Mouse (Mus musculus) ES-E14 (cell line): ENCODE results near the gene Zrsr1. TPM values are rescaled to one million over a fixed set of nuclear protein-coding genes. Genes with fewer than 3 reads are reported as not detected.

Experiments
- DNase-seq: peaks from one replicate; pipeline ENCODE4 v3.0.0-alpha.2; 2013; ENCODE audit warnings: low read depth, low spot score
- H3K27ac ChIP-seq: 2 replicates; pipeline ENCODE4 v1.5.1; 2012; ENCODE audit warnings: low read depth, mild to moderate bottlenecking, low read length, moderate library complexity, mixed read lengths; ENCODE audit not compliant: poor library complexity, insufficient read depth, severe bottlenecking
- H3K36me3 ChIP-seq: 2 replicates; pipeline ENCODE4 v1.6.1; 2012; ENCODE audit warnings: mild to moderate bottlenecking, low read length, moderate library complexity, mixed read lengths; ENCODE audit not compliant: control insufficient read depth, poor library complexity, insufficient read depth, severe bottlenecking
- H3K4me1 ChIP-seq, 2 experiments: fragments of 150-350 bp in 1 of 2; sonication (generic) in 1 of 2; 2 replicates each; pipeline ENCODE4 v1.6.1; 2012; ENCODE audit warnings: low read length in 2 of 2, mild to moderate bottlenecking in 1 of 2, mixed read lengths in 1 of 2; ENCODE audit not compliant: control insufficient read depth in 2 of 2, insufficient read depth in 2 of 2, poor library complexity in 1 of 2
- H3K4me3 ChIP-seq, 2 experiments: fragments of 150-350 bp in 1 of 2; sonication (generic) in 1 of 2; 2 replicates each; pipeline ENCODE4 v1.5.1; 2012; ENCODE audit warnings: low read length in 2 of 2, low read depth in 1 of 2, mild to moderate bottlenecking in 1 of 2, mixed read lengths in 1 of 2; ENCODE audit not compliant: insufficient read depth in 1 of 2, poor library complexity in 1 of 2, severe bottlenecking in 1 of 2
- H3K9ac ChIP-seq: 2 replicates; pipeline ENCODE4 v1.6.1; 2012; ENCODE audit warnings: low read depth, mild to moderate bottlenecking, low read length, mixed read lengths; ENCODE audit not compliant: poor library complexity, insufficient read depth, severe bottlenecking
- H3K9me3 ChIP-seq: fragments of 150-350 bp; sonication (generic); 2 replicates; pipeline ENCODE4 v1.6.1; 2012; ENCODE audit warnings: low read depth, mild to moderate bottlenecking, low read length; ENCODE audit not compliant: control insufficient read depth, insufficient read depth
- CHD2 ChIP-seq: IDR thresholded peaks from 2 replicates; pipeline ENCODE4 v1.6.1; 2014; ENCODE audit warnings: mild to moderate bottlenecking, low read depth, low read length, inconsistent platforms
- HCFC1 ChIP-seq: IDR thresholded peaks from 2 replicates; pipeline ENCODE4 v1.6.1; 2012; ENCODE audit warnings: low read length, inconsistent platforms, borderline replicate concordance; ENCODE audit not compliant: insufficient read depth
- MAFK ChIP-seq: IDR thresholded peaks from 2 replicates; pipeline ENCODE4 v1.6.1; 2014; ENCODE audit warnings: mild to moderate bottlenecking, low read depth, low read length, inconsistent platforms; ENCODE audit not compliant: insufficient read depth
- ZC3H11A ChIP-seq: IDR thresholded peaks from 2 replicates; pipeline ENCODE4 v1.6.1; 2012; ENCODE audit warnings: low read depth, mild to moderate bottlenecking, inconsistent platforms, low read length, borderline replicate concordance
- ZNF384 ChIP-seq: IDR thresholded peaks from 2 replicates; pipeline ENCODE4 v1.6.1; 2012; ENCODE audit warnings: low read depth, low read length, inconsistent platforms
- in situ Hi-C, 2 experiments: fragments of 600-800 bp; cut with MboI; formaldehyde crosslinking; loops; one replicate each; pipeline ENCODE4 v1.15.1; 2025; ENCODE audit warnings: low sequenced_read_pairs in 2 of 2, inconsistent platforms in 1 of 2; ENCODE audit not compliant: unreplicated experiment in 2 of 2
- total RNA-seq: library from RNA; depleted of rRNA; stranded (reverse); fragments of 300-350 nt; gene quantifications from 2 replicates; pipeline ENCODE4 v1.2.3, GENCODE M21; 2012

Gene Zrsr1
- total RNA-seq, 1 experiment, result 18.0 TPM

- no peak for DNase-seq
- no peak overlapping the region for H3K9ac ChIP-seq
- no peak for TF ChIP-seq ZNF384
- TF ChIP-seq MAFK, result no peak
- TF ChIP-seq HCFC1, result no peak
- TF ChIP-seq ZC3H11A, result no peak
- TF ChIP-seq CHD2, result no peak
- in situ Hi-C loops, result no loop called here
- no peak overlapping the region for H3K4me3 ChIP-seq
- H3K36me3 ChIP-seq, result peaks cover 14% of the 10 kb centered on the region; the same call in 1 of the 2 replicates
- H3K9me3 ChIP-seq, result no peaks in the 10 kb centered on the region
- no peak overlapping the region for H3K27ac ChIP-seq
- peaks cover 0 to 6% of the 10 kb centered on the region in 2 experiments; a peak in 2 of 4 replicates for H3K4me1 ChIP-seq
These were observed 6.9 kb downstream of the Zrsr1 start for GRCm38 (mm10) chr11:22978711-22979110.

- peaks cover 13% of the 10 kb centered on the region; the same call in 1 of the 2 replicates for H3K36me3 ChIP-seq
- no peak overlapping the region for H3K27ac ChIP-seq
- DNase-seq, result no peak
- H3K4me1 ChIP-seq, result peaks cover 0 to 6% of the 10 kb centered on the region in 2 experiments; a peak in 2 of 4 replicates
- H3K4me3 ChIP-seq, result no peak overlapping the region
- H3K9ac ChIP-seq, result no peak overlapping the region
- no peaks in the 10 kb centered on the region for H3K9me3 ChIP-seq
- TF ChIP-seq HCFC1 (no peak), CHD2 (no peak), ZNF384 (no peak), MAFK (no peak), ZC3H11A (no peak)
- in situ Hi-C loops, result no loop called here
These were observed 7.4 kb downstream of the Zrsr1 start for GRCm38 (mm10) chr11:22979221-22979620.

- H3K9ac ChIP-seq, result peak overlapping the region; percentile 59; the same call in 1 of the 2 replicates
- H3K4me3 ChIP-seq, result peak overlapping the region; percentile 74 to 97
- H3K9me3 ChIP-seq, result no peaks in the 10 kb centered on the region
- peaks cover 0 to 6% of the 10 kb centered on the region in 2 experiments; a peak in 2 of 4 replicates for H3K4me1 ChIP-seq
- no peak for DNase-seq
- no peak overlapping the region for H3K27ac ChIP-seq
- in situ Hi-C loops, result no loop called here
- peaks cover 8% of the 10 kb centered on the region; the same call in 1 of the 2 replicates for H3K36me3 ChIP-seq
- no peak for TF ChIP-seq HCFC1
- no peak for TF ChIP-seq ZC3H11A
- TF ChIP-seq ZNF384, result no peak
- no peak for TF ChIP-seq MAFK
- no peak for TF ChIP-seq CHD2
These were observed 9.2 kb downstream of the Zrsr1 start for GRCm38 (mm10) chr11:22981041-22981440.

GRCm38 (mm10) chr11:22981543-22981950 is 9.7 kb downstream of the Zrsr1 start:
- Histone ChIP-seq H3K36me3 (peaks cover 6% of the 10 kb centered on the region; the same call in 1 of the 2 replicates), H3K27ac (no peak overlapping the region; the same call in 1 of the 2 replicates), H3K9me3 (no peaks in the 10 kb centered on the region), H3K4me1 (peaks cover 0 to 6% of the 10 kb centered on the region in 2 experiments; a peak in 2 of 4 replicates), H3K9ac (peak overlapping the region; percentile 73), H3K4me3 (peak overlapping the region; percentile 74 to 97)
- DNase-seq, result no peak
- in situ Hi-C loops, result no loop called here
- no peak for TF ChIP-seq CHD2
- no peak for TF ChIP-seq ZNF384
- no peak for TF ChIP-seq MAFK
- no peak for TF ChIP-seq HCFC1
- no peak for TF ChIP-seq ZC3H11A
